Mouse (Mus musculus) heart, postnatal 10 days (tissue): ENCODE measurements around the gene Palm. TPM values are rescaled to one million over a fixed set of nuclear protein-coding genes. Genes with fewer than 3 reads are reported as not detected.
"Not testable (repeated sequence)": the region's sequence is repeated elsewhere in the genome, so short reads cannot be mapped to it uniquely, and the experiment has no call there.

Experiments
- DNase-seq, 2 experiments: peaks; one replicate each; pipeline ENCODE4 v3.0.0; 2021
- intact Hi-C: fragments of 180-260 bp; cut with DNase I; formaldehyde crosslinking; loops from one replicate; pipeline ENCODE4 v1.15.1; 2025
- total RNA-seq, 2 experiments: library from RNA; stranded (reverse); gene quantifications; 2 replicates each; pipeline ENCODE4 v1.2.3; 2021

Gene Palm
- 100 to 1,000 TPM in 1 of 2 experiments, 10 to 100 TPM in 1; 90.8 to 103 TPM for total RNA-seq

GRCm38 (mm10) chr10:79793051-79793737 lies at the start of gene Palm:
Gene Palm, plus strand, starts transcription at chr10:79793572.
- intact Hi-C loops: loop anchor here (1.0 kb wide), 1 partner anchor 19 kb away; no protein-coding TSS in a partner anchor
- DNase-seq: peak; percentile 82 to 89

- DNase-seq: no peak
- intact Hi-C loops: no loop called here
Observed at GRCm38 (mm10) chr10:79743650-79744365, 49.6 kb upstream of the Palm start.

GRCm38 (mm10) chr10:79745411-79745810 lies 48.0 kb upstream of the Palm start:
- intact Hi-C loops: no loop called here
- no peak for DNase-seq

GRCm38 (mm10) chr10:79745898-79746773 lies 47.2 kb upstream of the Palm start, which contains the start of gene Polrmt:
Gene Polrmt, minus strand, starts transcription at chr10:79746581.
- intact Hi-C loops: no loop called here
- peak; percentile 96 to 97 for DNase-seq

- DNase-seq: no peak
- intact Hi-C loops: no loop called here
Observed at GRCm38 (mm10) chr10:79746774-79747151, 46.6 kb upstream of the Palm start.

GRCm38 (mm10) chr10:79748496-79748895 lies 44.9 kb upstream of the Palm start:
- intact Hi-C loops: no loop called here
- DNase-seq: no peak

GRCm38 (mm10) chr10:79754856-79755516 lies 38.4 kb upstream of the Palm start, which contains the start of gene Fgf22:
Gene Fgf22, plus strand, starts transcription at chr10:79755076.
- peak; percentile 57 to 66 for DNase-seq

GRCm38 (mm10) chr10:79755854-79756253 lies 37.5 kb upstream of the Palm start:
- no peak for DNase-seq
- intact Hi-C loops: no loop called here

More at GRCm38 (mm10) chr10:79754856-79755516, 38.4 kb upstream of the Palm start, which contains the start of gene Fgf22:
- intact Hi-C loops: no loop called here

- no peak for DNase-seq
- intact Hi-C loops: no loop called here
Observed at GRCm38 (mm10) chr10:79756660-79757059, 36.7 kb upstream of the Palm start.

- DNase-seq, intact Hi-C loops: not testable (repeated sequence)
Observed at GRCm38 (mm10) chr10:79759675-79760074, 33.7 kb upstream of the Palm start.

- intact Hi-C loops: no loop called here
- no peak for DNase-seq
Observed at GRCm38 (mm10) chr10:79760603-79761143, 32.7 kb upstream of the Palm start.

- intact Hi-C loops: no loop called here
- DNase-seq: no peak
Observed at GRCm38 (mm10) chr10:79762875-79763274, 30.5 kb upstream of the Palm start.

- intact Hi-C loops: no loop called here
- peak in 1 of 2 experiments; percentile 48 for DNase-seq
Observed at GRCm38 (mm10) chr10:79764234-79764633, 29.1 kb upstream of the Palm start.

GRCm38 (mm10) chr10:79765228-79765745 lies 28.1 kb upstream of the Palm start:
- no peak for DNase-seq
- intact Hi-C loops: no loop called here

GRCm38 (mm10) chr10:79766001-79766507 lies 27.3 kb upstream of the Palm start:
- intact Hi-C loops: no loop called here
- no peak for DNase-seq

- intact Hi-C loops: no loop called here
- DNase-seq: peak; percentile 99 to 100
Observed at GRCm38 (mm10) chr10:79766508-79767325, 26.7 kb upstream of the Palm start, which contains the start of gene Rnf126. Gene Rnf126, minus strand, starts transcription at chr10:79766952.

GRCm38 (mm10) chr10:79767372-79768244 lies 25.8 kb upstream of the Palm start:
- peak; percentile 94 for DNase-seq
- intact Hi-C loops: loop anchor here (1.0 to 2.0 kb wide), 2 partner anchors 21 to 45 kb away; no protein-coding TSS in a partner anchor
